Mouse (Mus musculus): Measurements from ENCODE around the gene Olfr1441. TPM values are rescaled to one million over a fixed set of nuclear protein-coding genes. Genes with fewer than 3 reads are reported as not detected.

The Olfr1441 gene
- total RNA-seq (2021): not detected
- long read RNA-seq, experiment 1: 0 reads
- long read RNA-seq, experiment 2: 0 reads

- Histone ChIP-seq H3K4me3 (no peak within 1 kb of the TSS), H3K27ac (no peak within 1 kb of the TSS)
- no peak for TF ChIP-seq CTCF (IDR thresholded peaks at IDR 0.05)
- DNase-seq: no peak
- intact Hi-C loops (cut with DNase I): no loop called here
Observed at GRCm38 (mm10) chr19:12417361-12417760, at the start of gene Olfr1441. Gene Olfr1441 (plus strand): TSS chr19:12417433.

- no peak for DNase-seq
- intact Hi-C loops (cut with DNase I): no loop called here
- Histone ChIP-seq H3K27ac (no peak overlapping the region), H3K4me3 (no peak overlapping the region)
- no peak for TF ChIP-seq CTCF (IDR thresholded peaks at IDR 0.05)
Observed at GRCm38 (mm10) chr19:12373004-12373403, 44.2 kb upstream of the Olfr1441 start.

GRCm38 (mm10) chr19:12374465-12375025 is 42.7 kb upstream of the Olfr1441 start:
- H3K27ac ChIP-seq: no peak overlapping the region
- DNase-seq: no peak
- intact Hi-C loops (cut with DNase I): no loop called here
- no peak overlapping the region for H3K4me3 ChIP-seq
- no peak for TF ChIP-seq CTCF (IDR thresholded peaks at IDR 0.05)

- Histone ChIP-seq H3K27ac (no peak within 1 kb of the TSS), H3K4me3 (no peak within 1 kb of the TSS)
- no peak for DNase-seq
- intact Hi-C loops (cut with DNase I): no loop called here
- no peak for TF ChIP-seq CTCF (IDR thresholded peaks at IDR 0.05)
Observed at GRCm38 (mm10) chr19:12386979-12387378, 30.3 kb upstream of the Olfr1441 start, which contains the start of gene Olfr1440. Gene Olfr1440 (plus strand): TSS chr19:12387279.

- no peak for TF ChIP-seq CTCF (IDR thresholded peaks at IDR 0.05)
- intact Hi-C loops (cut with DNase I): no loop called here
- DNase-seq: no peak
- no peak overlapping the region for H3K27ac ChIP-seq
- H3K4me3 ChIP-seq: no peak overlapping the region
Observed at GRCm38 (mm10) chr19:12413737-12414136, 3.5 kb upstream of the Olfr1441 start.

GRCm38 (mm10) chr19:12418312-12418711 is 1.1 kb downstream of the Olfr1441 start:
- no peak for DNase-seq
- H3K27ac ChIP-seq: no peak overlapping the region
- no peak for TF ChIP-seq CTCF (IDR thresholded peaks at IDR 0.05)
- H3K4me3 ChIP-seq: no peak overlapping the region
- intact Hi-C loops (cut with DNase I): no loop called here

GRCm38 (mm10) chr19:12420555-12420954 is 3.3 kb downstream of the Olfr1441 start:
- DNase-seq: no peak
- intact Hi-C loops (cut with DNase I): no loop called here
- H3K27ac ChIP-seq: no peak overlapping the region
- no peak for TF ChIP-seq CTCF (IDR thresholded peaks at IDR 0.05)
- H3K4me3 ChIP-seq: no peak overlapping the region

- TF ChIP-seq CTCF (IDR thresholded peaks at IDR 0.05): no peak
- DNase-seq: no peak
- Histone ChIP-seq H3K4me3 (no peak overlapping the region), H3K27ac (no peak overlapping the region)
- intact Hi-C loops (cut with DNase I): no loop called here
Observed at GRCm38 (mm10) chr19:12421680-12422079, 4.4 kb downstream of the Olfr1441 start.

GRCm38 (mm10) chr19:12427101-12427500 is 9.9 kb downstream of the Olfr1441 start:
- H3K4me3 ChIP-seq: no peak overlapping the region
- DNase-seq: no peak
- no peak overlapping the region for H3K27ac ChIP-seq
- TF ChIP-seq CTCF (IDR thresholded peaks at IDR 0.05): no peak
- intact Hi-C loops (cut with DNase I): no loop called here

- no peak for DNase-seq
- intact Hi-C loops (cut with DNase I): no loop called here
- Histone ChIP-seq H3K4me3 (no peak within 1 kb of the TSS), H3K27ac (no peak within 1 kb of the TSS)
- no peak for TF ChIP-seq CTCF (IDR thresholded peaks at IDR 0.05)
Observed at GRCm38 (mm10) chr19:12427605-12428004, 10.4 kb downstream of the Olfr1441 start, which contains the start of gene Pfpl. Gene Pfpl (plus strand): TSS chr19:12427905.

GRCm38 (mm10) chr19:12433033-12433432 is 15.8 kb downstream of the Olfr1441 start:
- intact Hi-C loops (cut with DNase I): loop anchor here (5.0 kb wide), 1 partner anchor 159 kb away; no protein-coding TSS in a partner anchor
- DNase-seq: peak; percentile 45
- Histone ChIP-seq H3K27ac (no peak overlapping the region), H3K4me3 (no peak overlapping the region)
- TF ChIP-seq CTCF (IDR thresholded peaks at IDR 0.05): peak; percentile 67

- intact Hi-C loops (cut with DNase I): no loop called here
- Histone ChIP-seq H3K27ac (no peak overlapping the region), H3K4me3 (no peak overlapping the region)
- DNase-seq: no peak
- TF ChIP-seq CTCF (IDR thresholded peaks at IDR 0.05): no peak
Observed at GRCm38 (mm10) chr19:12435011-12435416, 17.8 kb downstream of the Olfr1441 start.

GRCm38 (mm10) chr19:12435750-12436524 is 18.7 kb downstream of the Olfr1441 start:
- no peak for DNase-seq
- no peak for TF ChIP-seq CTCF (IDR thresholded peaks at IDR 0.05)
- intact Hi-C loops (cut with DNase I): no loop called here
- Histone ChIP-seq H3K27ac (peak overlapping the region; percentile 46; the same call in 1 of the 2 replicates), H3K4me3 (no peak overlapping the region)

Data from gastrocnemius, adult 2 months (tissue).